Mouse (Mus musculus) adrenal gland, adult 10 weeks (tissue): ENCODE results near the gene C2. TPM values are rescaled to one million over a fixed set of nuclear protein-coding genes. Genes with fewer than 3 reads are reported as not detected.

Experiments
- polyA plus RNA-seq: library from polyadenylated mRNA; stranded (reverse); fragments of 350-450 nt; fragmentation: Illumina TruSeq; extraction: RNeasy Lipid Tissue Mini Kit (QIAGEN cat#74804); gene quantifications from one replicate; pipeline ENCODE4 v1.2.3, GENCODE M21; 2014; ENCODE audit warnings: low read depth, low replicate concordance

Gene C2
- 20.2 TPM for polyA plus RNA-seq

DNA sequence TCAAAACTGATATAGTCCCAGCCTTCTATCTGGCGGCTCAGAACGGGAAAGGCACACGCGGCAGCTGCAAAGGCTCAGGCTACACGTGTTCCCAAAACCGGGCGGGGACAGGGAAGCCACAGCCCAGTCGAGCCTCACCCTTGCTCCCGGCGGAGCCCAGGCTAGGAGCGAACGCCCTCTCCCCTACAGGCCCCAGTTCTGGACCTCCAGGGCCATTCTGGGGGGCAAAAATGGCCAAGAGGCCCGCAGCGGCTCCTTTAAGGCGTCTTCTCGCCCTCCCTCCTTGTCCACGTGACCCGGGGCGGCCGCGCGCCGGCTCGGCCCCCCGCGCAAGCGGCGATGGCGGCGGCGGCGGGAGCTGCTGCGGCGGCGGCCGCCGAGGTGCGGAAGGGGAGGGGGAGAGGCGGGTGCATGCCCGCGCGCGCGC, at the start of gene C2, which contains the start of gene Ehmt2:
C2 (minus strand) TSS at position 106 of the 427 bp plus-strand sequence.
Ehmt2 (plus strand) TSS at position 310 of the 427 bp plus-strand sequence.

DNA sequence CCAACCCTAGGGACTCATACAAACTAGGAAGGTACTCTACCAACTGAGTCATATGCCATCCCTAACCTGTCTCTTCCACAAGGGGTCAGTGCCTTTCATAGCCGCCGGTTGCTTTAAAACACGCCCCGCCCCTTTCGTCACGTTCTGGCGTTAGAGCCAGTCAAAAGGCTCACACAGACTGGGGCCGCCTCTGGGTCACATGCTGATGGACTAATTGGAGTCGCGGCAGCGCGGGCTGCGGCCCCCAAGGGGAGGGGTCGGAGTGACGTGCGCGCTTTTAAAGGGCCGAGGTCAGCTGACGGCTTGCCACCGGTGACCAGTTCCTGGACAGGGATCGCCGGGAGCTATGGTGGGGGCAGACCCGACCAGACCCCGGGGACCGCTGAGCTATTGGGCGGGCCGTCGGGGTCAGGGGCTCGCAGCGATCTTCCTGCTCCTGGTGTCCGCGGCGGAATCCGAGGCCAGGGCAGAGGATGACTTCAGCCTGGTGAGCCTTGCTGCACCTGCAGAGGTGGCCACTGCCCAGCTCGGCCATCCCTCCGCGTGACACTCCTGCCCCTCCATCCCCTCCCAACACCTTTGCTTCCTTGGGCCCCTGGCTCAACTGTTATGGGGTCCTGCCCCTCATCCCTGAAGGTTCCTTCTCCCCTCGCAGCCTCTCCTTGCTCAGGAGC, 33.1 kb upstream of the C2 start, which contains the start of gene Neu1:
Neu1 (plus strand) TSS at position 193 of the 674 bp plus-strand sequence.

DNA sequence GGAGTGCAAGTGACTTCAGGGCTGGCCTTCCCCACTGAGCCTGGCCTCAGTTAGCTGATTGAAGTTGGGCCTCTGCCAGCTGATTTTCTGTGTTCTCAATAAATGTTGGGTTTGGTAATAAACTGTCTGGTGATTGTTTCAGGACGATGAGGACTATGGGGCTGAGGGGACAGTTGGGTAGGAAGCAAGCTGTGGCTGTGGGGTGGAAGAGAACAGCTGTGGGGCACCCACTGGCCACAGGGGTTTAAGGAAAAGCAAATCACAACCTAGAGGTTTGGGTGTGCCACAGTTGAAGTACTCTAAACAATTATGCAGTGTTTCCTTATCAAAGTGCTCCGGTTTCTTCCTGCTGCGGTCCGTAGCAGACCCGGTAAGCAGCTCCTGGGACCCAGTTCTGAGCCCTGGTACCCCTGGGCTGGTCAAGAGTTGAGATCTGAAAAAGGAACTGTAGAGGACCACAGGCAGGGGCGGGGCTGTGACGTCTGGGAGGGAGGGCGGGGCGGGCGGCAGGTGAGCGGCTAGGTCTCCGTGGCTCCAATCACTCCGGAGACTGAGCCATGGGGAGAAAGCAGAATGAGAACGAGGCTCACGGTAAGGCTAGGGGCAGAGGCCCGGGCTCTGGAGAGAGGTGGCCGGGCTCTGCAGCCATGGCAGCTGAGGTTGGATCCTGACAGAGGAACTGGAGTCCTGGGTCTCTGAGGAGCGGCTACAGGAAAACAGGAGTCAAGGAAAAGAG, 16.0 kb upstream of the C2 start, which contains the start of gene Slc44a4:
Slc44a4 (plus strand) TSS at position 537 of the 736 bp plus-strand sequence.

DNA sequence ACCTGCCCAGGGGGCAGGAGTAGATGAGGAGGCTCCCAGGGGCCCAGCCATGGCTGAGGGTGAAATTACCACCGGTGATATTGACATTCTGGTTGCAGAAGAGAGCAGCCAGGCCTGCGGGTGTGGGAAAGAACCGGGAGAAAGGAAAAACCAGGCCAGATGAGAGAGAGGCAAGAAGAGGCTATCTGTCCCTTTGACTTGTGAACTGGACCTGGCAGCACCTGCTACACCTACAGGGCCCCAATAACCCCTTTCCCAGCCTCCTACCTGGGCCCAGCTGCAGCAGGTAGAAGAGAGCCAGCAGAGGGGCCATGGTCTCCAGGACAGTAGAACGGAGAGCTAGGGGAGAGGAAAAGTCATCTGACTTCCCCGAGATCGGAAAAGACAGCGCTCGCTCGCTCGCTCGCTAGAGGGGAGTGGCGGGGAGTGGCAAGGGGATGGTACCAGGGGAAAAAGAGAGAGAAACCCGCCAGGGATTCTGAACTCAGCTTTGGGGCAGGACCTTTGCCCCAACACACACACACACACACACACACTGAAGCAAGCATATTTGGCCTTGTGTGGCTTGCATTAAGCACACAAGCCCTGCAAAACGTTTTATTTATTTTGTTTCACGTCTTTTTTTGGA, 16.3 kb downstream of the C2 start, which contains the start of gene Gm20547:
Gm20547 (minus strand) TSS at position 360 of the 628 bp plus-strand sequence.

DNA sequence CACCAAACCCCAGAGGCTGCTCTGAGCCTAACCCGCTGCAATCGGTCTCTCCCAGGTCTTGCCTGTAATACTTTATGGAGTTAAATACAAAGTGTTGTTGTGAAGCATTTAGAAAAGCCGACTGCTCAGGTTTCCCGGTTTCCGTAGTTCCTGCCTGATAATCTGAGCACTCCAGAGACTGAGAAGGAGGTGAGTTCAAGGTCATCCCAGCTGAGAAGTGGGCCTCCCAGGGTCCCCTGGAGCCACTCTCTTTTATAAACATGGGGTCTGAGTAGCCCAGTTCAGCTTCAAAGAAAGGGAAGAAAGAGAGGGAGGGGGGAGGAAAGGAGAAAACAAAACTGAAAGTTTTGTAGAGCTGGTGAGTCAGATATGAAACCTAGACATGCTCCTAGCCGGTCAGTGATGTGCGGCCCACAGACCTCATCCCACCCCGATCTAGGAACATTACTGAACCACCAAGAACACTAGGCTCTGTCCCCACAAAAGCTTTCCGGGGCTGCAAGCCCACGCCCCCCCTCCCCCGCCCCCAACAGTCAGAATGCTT, 18.7 kb downstream of the C2 start, which contains the start of gene Zbtb12:
Zbtb12 (plus strand) TSS at position 148 of the 544 bp plus-strand sequence.

DNA sequence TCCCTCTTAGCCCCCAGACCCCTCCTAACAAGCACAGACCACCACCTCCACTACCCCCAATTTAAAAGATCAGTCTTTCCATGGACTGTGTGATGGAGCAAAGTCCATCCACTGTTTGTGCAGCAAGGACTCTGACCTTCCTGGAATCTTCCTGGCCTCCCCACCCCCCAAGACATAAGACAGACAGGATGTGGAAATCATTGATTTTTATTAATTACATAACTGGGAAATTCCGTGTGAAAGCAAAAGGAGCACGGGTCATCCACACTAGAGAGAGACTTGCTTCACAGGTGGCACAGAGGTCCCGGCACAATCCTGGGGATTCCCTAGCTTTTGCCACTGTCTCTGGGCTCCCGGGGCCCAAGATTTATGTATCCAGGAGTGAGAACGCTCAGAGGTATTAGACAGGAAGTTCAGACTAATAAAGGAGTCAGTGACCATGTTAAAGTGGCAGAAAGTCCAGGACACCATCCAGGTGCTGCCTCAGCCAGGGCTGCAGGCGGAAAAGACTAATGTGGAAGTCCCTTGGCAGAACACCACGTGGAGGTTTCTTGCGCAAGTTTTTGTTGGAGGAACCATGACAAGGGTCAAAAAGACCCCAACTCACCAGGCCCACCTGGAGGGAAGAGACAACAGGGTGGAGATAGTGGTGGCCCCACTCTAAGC, 35.5 kb downstream of the C2 start, which contains the start of gene Cfb:
Cfb (minus strand) TSS at position 103 of the 666 bp plus-strand sequence.

DNA sequence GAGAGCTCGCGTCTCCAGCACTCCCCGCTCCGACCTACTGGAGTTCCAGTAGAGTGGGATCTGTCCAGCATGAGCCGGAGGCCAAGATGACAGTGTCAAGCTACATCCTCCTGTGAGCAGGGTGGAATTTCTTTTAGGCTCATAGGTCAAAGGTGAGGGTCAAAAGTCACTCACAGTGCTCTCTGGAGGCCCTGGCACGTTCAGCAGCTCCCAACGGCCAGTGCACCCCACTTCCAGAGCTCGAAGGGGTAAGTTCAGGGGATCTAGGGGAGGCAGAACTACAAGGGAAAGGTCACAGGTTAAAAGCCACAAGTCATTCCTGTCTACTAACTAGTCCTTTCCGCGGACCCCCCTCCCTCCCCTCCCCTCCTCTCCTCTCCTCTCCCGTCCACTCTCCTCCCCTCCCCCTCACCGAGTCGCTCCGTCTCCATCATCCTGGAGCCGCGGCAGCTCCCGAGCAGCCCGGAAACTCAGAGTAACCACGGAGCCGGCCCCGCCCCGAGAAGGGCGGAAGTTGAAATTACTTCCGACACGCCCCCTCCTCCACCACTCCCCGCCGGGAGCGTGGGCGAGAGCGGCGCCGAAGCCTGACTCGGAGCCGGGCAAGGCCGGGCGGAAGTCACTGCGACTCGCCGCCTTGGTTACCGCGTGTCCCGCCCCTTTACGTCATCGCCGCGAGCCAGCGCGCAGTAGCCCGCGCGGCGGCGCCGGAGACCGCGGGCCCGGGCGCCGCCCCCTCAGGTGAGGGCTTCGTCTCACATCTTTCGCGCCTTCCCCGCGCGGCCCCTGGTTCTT, 48.1 kb downstream of the C2 start, which contains the start of the genes Skiv2l and Nelfe:
Skiv2l (minus strand) TSS at position 489 of the 795 bp plus-strand sequence.
Nelfe (plus strand) TSS at position 670 of the 795 bp plus-strand sequence.

DNA sequence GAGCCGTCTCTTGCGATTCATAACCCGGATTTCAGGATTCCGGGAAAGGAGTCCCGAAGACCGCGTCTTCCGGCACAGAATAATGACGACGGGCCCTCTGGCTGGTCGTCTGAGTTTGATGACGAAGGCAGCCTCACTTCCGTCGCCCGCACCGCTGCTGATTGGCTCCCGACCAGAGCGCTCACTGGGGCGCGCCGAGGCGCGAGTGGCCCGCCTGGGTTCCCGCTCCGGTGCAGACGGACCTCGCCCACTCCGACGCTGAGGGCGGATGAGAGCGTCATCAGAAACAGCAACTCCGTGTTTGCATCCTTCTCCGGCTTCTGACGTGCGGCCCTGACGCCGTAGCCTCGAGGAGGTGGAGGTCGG, 61.2 kb downstream of the C2 start, which contains the start of the genes Stk19 and Dxo:
Stk19 (minus strand) TSS at position 90 of the 366 bp plus-strand sequence.
Dxo (plus strand) TSS at position 164 of the 366 bp plus-strand sequence.

Other genes with a start within 250 kb of the C2 start
- gene Tnxb, start 227.7 kb downstream of the C2 start, polyA plus RNA-seq, result 0.17 TPM
- 9.4 TPM for gene C4b, start 154.4 kb downstream of the C2 start, polyA plus RNA-seq
- gene Cyp21a1, start 93.7 kb downstream of the C2 start, polyA plus RNA-seq, result 560 TPM
- 11.5 TPM for gene Stk19, start 61.3 kb downstream of the C2 start, polyA plus RNA-seq
- gene Dxo, start 61.2 kb downstream of the C2 start, polyA plus RNA-seq, result 3.9 TPM
- 3.8 TPM for gene Skiv2l, start 48.1 kb downstream of the C2 start, polyA plus RNA-seq
- 2.9 TPM for gene Nelfe, start 47.9 kb downstream of the C2 start, polyA plus RNA-seq
- 1.3 TPM for gene Cfb, start 35.7 kb downstream of the C2 start, polyA plus RNA-seq
- 2.7 TPM for gene Zbtb12, start 18.8 kb downstream of the C2 start, polyA plus RNA-seq
- gene Gm20547, start 16.2 kb downstream of the C2 start, polyA plus RNA-seq, result 1.3 TPM
- 10.5 TPM for gene Ehmt2, start 204 bp upstream of the C2 start, polyA plus RNA-seq
- not detected for gene Slc44a4, start 16.2 kb upstream of the C2 start, polyA plus RNA-seq
- gene Neu1, start 33.0 kb upstream of the C2 start, polyA plus RNA-seq, result 3.5 TPM
- 46.5 TPM for gene Hspa1b, start 61.0 kb upstream of the C2 start, polyA plus RNA-seq
- not detected for gene Gm20481, start 71.6 kb upstream of the C2 start, polyA plus RNA-seq
- gene Hspa1a, start 73.9 kb upstream of the C2 start, polyA plus RNA-seq, result 23.9 TPM
- not detected for gene Hspa1l, start 74.4 kb upstream of the C2 start, polyA plus RNA-seq
- 9.4 TPM for gene Lsm2, start 83.6 kb upstream of the C2 start, polyA plus RNA-seq
- gene Vars, start 102.7 kb upstream of the C2 start, polyA plus RNA-seq, result 10.7 TPM
- not detected for gene Vwa7, start 118.3 kb upstream of the C2 start, polyA plus RNA-seq
- not detected for gene Sapcd1, start 129.8 kb upstream of the C2 start, polyA plus RNA-seq
- gene Msh5, start 148.5 kb upstream of the C2 start, polyA plus RNA-seq, result not detected
- gene Clic1, start 151.7 kb upstream of the C2 start, polyA plus RNA-seq, result 23.6 TPM
- gene Ddah2, start 160.8 kb upstream of the C2 start, polyA plus RNA-seq, result not detected
- gene Ly6g6c, start 167.1 kb upstream of the C2 start, polyA plus RNA-seq, result not detected
- not detected for gene Mpig6b, start 167.9 kb upstream of the C2 start, polyA plus RNA-seq
- not detected for gene Ly6g6e, start 178.6 kb upstream of the C2 start, polyA plus RNA-seq
- not detected for gene Ly6g6d, start 179.8 kb upstream of the C2 start, polyA plus RNA-seq
- not detected for gene Ly6g6f, start 187.3 kb upstream of the C2 start, polyA plus RNA-seq
- 4.8 TPM for gene Abhd16a, start 191.0 kb upstream of the C2 start, polyA plus RNA-seq
- gene Ly6g5c, start 210.0 kb upstream of the C2 start, polyA plus RNA-seq, result not detected
- not detected for gene Ly6g5b, start 217.2 kb upstream of the C2 start, polyA plus RNA-seq
- 1.4 TPM for gene Gpank1, start 223.2 kb upstream of the C2 start, polyA plus RNA-seq
- gene Csnk2b, start 223.8 kb upstream of the C2 start, polyA plus RNA-seq, result 163 TPM
- gene D17H6S53E, start 228.1 kb upstream of the C2 start, polyA plus RNA-seq, result 1.3 TPM
- not detected for gene Apom, start 233.8 kb upstream of the C2 start, polyA plus RNA-seq
- 11.5 TPM for gene Bag6, start 236.9 kb upstream of the C2 start, polyA plus RNA-seq